Mouse (Mus musculus): ENCODE data around the gene Ebf3.

DNA sequence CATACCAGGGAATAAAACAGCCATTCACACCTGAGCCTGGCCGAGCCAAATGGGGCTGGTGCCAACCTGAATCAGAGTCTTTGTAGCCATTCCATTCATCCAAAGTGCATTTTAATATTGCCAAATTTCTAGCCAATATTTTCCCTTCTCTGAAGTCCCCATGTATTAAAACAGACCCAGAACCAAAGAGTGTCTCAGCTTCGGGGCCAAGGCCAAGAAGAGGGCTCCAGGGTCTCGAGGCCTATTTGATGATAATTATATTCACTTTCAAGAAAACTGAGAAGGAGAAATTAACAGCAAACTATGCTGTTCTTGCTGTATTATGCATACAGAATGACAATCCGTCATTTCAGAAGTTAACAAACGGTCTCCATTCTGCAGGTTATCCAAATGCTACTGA is 12.1 kb downstream of the Ebf3 start:
- TF ChIP-seq CTCF (IDR thresholded peaks at IDR 0.05; ENCODE audit: low read depth, low read length): no peak
- TF ChIP-seq POLR2A (IDR thresholded peaks at IDR 0.05; ENCODE audit: extremely low read depth, insufficient read depth, low read length): no peak

All from liver, adult 2 months (tissue).